Mouse (Mus musculus): ENCODE measurements around the gene Znhit6.

DNA sequence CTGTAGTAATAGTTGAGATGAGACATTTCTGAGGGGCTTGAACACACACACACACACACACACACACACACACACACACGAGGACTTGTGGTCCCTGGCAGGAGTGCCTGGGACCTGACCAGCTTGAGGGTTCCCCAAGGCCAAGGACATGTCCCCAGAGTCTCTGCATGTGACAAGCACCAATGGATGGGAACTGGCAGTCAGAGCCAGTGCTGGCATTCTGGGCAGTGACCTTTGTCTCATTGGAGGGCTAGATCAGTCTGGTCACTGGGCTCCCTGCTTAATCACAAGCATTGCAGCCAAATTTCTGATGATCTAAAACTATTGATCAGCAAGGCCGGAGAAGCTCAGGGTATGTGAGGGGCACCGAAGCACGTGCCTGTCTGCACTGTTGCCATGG is 48.8 kb downstream of the Znhit6 start:
- no peak for TF ChIP-seq CTCF (IDR thresholded peaks at IDR 0.05; ENCODE audit: borderline replicate concordance, control insufficient read depth, extremely low read depth, insufficient read depth, low read length, poor library complexity)
- TF ChIP-seq POLR2A (IDR thresholded peaks at IDR 0.05; ENCODE audit: control insufficient read depth, extremely low read depth, insufficient read depth, low read length, poor library complexity), result no peak
